Mouse (Mus musculus) liver, embryonic 14.5 days (tissue): ENCODE measurements around the gene Mrpl50. TPM values are rescaled to one million over a fixed set of nuclear protein-coding genes. Genes with fewer than 3 reads are reported as not detected.
A peak's percentile ranks its signal among the peaks of the same experiment; 100 is the strongest.
"Not testable (repeated sequence)": the region's sequence is repeated elsewhere in the genome, so short reads cannot be mapped to it uniquely, and the experiment has no call there.

ENCODE experiments used
- ATAC-seq: fragments of 200-750 bp; cut with Nextera tagmentation; 2 replicates; pipeline ENCODE4 v1.8.0; 2017; ENCODE audit warnings: moderate number of reproducible peaks, mild to moderate bottlenecking, moderate library complexity; ENCODE audit not compliant: insufficient read depth
- DNase-seq, 3 experiments: peaks; one replicate each; pipeline ENCODE4 v3.0.0-alpha.2; 2012 to 2013; ENCODE audit warnings: low read depth in 3 of 3, low spot score in 3 of 3
- H3K27ac ChIP-seq: fragments of 300-500 bp; sonication (generic); 2 replicates; pipeline ENCODE4 v1.5.1; 2014; ENCODE audit warnings: moderate library complexity, mild to moderate bottlenecking, control low read depth, inconsistent platforms
- H3K27me3 ChIP-seq: fragments of 300-500 bp; sonication (generic); 2 replicates; pipeline ENCODE4 v1.6.1; 2014; ENCODE audit warnings: mild to moderate bottlenecking, low read length, moderate library complexity; ENCODE audit not compliant: control insufficient read depth, insufficient read depth
- H3K36me3 ChIP-seq: fragments of 300-500 bp; sonication (generic); replicated peaks from 2 replicates; pipeline ENCODE4 v1.6.1; 2014; ENCODE audit warnings: low read depth; ENCODE audit not compliant: control insufficient read depth, insufficient read depth
- H3K4me1 ChIP-seq, 2 experiments: fragments of 200-500 bp in 1 of 2; fragments of 300-500 bp in 1 of 2; sonication (generic) in 1 of 2; replicated peaks; 2 replicates each; pipeline ENCODE4 v1.6.1; 2012 to 2014; ENCODE audit warnings: antibody characterized with exemption in 1 of 2, inconsistent platforms in 1 of 2, low read length in 1 of 2; ENCODE audit not compliant: control insufficient read depth in 2 of 2, insufficient read depth in 2 of 2
- H3K4me2 ChIP-seq: fragments of 300-500 bp; sonication (generic); 2 replicates; pipeline ENCODE4 v1.6.1; 2014; ENCODE audit warnings: low read depth, mild to moderate bottlenecking, control low read depth, moderate library complexity
- H3K4me3 ChIP-seq, 2 experiments: fragments of 200-500 bp in 1 of 2; fragments of 300-500 bp in 1 of 2; sonication (generic) in 1 of 2; 2 replicates each; pipeline ENCODE4 v1.5.1; 2012 to 2014; ENCODE audit warnings: low read depth in 2 of 2, low read length in 2 of 2, mild to moderate bottlenecking in 2 of 2, control low read depth in 1 of 2, inconsistent platforms in 1 of 2, moderate library complexity in 1 of 2; ENCODE audit not compliant: insufficient read depth in 1 of 2
- H3K9ac ChIP-seq: fragments of 300-500 bp; sonication (generic); replicated peaks from 2 replicates; pipeline ENCODE4 v1.6.1; 2014; ENCODE audit warnings: mild to moderate bottlenecking, control low read depth, moderate library complexity
- H3K9me3 ChIP-seq: fragments of 300-500 bp; sonication (generic); 2 replicates; pipeline ENCODE4 v1.6.1; 2016; ENCODE audit warnings: low read length, mixed read lengths; ENCODE audit not compliant: control insufficient read depth
- CTCF ChIP-seq: IDR thresholded peaks from 2 replicates; pipeline ENCODE4 v1.5.1; 2016; ENCODE audit warnings: antibody characterized with exemption, low read depth, control low read depth
- EP300 ChIP-seq: IDR thresholded peaks from 2 replicates; pipeline ENCODE4 v1.6.1; 2016; ENCODE audit warnings: antibody characterized with exemption, low read depth
- WGBS: fragments of 180-500 bp; shearing (Covaris S2); extraction: QIAGEN DNeasy Blood & Tissue Kit; methylation state at CpG from one replicate; pipeline ENCODE4 v1.1.7; 2014; ENCODE audit not compliant: insufficient replicate concordance; 5-methylcytosine and 5-hydroxymethylcytosine counted together
- polyA plus RNA-seq, 2 experiments: library from polyadenylated mRNA; depleted of rRNA in 1 of 2; stranded (reverse) in 1 of 2; unstranded in 1 of 2; fragments of >200 nt; fragmentation: Nextera tagmentation in 1 of 2; extraction: Ambion mirVana in 1 of 2; gene quantifications; 2 replicates each; pipeline versions ENCODE4 v1.2.1 to v1.2.3; 2012 to 2014

Mrpl50 gene
- polyA plus RNA-seq, 2 experiments: 16.6 to 55.7 TPM

DNA sequence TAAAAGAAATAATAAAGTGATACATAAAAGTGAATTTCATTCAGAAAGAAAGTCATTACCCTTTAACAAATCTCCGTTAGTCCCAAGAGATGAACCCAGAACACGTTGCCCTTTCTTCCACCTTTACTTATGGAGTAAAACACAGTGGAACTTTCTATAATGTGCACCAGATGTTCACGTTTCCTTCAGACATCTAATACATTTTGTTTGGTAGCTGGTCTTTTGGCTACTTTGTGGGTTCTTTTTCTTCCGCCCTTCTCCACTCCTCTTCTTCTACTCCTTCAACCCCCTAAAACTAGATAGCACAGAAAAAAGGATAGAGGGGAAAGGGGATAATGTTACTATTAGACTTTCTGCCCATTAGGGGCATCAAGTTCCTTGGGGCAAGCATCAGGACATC is 8.3 kb downstream of the Mrpl50 start:
- 87% methylated on average over 4 of the region's 4 CpGs for WGBS
- ATAC-seq: no peak
- H3K4me1 ChIP-seq: 0 out of 4 replicates have a peak, but pooled peaks cover 0 to 6% of the 10 kb centered on the region in 2 experiments

DNA sequence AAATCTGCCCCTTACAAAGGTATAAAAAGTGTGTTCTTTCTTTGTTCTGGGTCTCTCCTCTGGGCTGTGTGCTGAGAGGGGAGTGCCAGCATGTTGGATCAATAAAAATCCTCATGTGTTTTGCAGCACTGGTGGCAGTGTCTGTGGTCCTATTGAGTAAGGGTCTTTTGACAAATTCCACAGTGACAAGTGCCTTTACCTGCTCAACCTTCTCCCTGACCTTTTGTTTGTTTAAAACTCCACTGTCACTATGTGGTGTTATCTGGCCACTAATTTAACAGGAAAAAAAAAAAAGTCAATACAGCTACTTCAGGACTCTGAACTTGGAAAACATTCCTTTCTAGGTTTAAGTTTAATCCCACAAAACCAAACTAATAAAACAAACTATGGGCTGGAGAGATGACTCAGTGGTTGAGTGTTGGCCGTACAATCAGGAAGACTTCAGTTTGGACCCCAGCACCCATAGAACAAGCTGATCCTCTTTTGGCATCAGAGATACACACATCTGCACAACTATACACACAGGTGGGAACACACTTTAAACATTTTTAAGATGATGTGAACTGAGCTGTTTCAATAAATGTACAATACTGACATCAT is 10.6 kb downstream of the Mrpl50 start:
- not testable (repeated sequence) for H3K9ac ChIP-seq, H3K4me1 ChIP-seq, H3K9me3 ChIP-seq, H3K4me3 ChIP-seq, DNase-seq, H3K27ac ChIP-seq, H3K27me3 ChIP-seq, H3K4me2 ChIP-seq
- WGBS: 68% methylated on average over 1 of the region's 1 CpGs
- H3K36me3 ChIP-seq: peaks cover 18% of the 10 kb centered on the region
- ATAC-seq: peak; percentile 60

More for the DNA sequence above, 8.3 kb downstream of the Mrpl50 start:
- no peaks in the 10 kb centered on the region for H3K27me3 ChIP-seq
- H3K9ac ChIP-seq: no peak overlapping the region
- H3K4me3 ChIP-seq: no peak overlapping the region
- H3K9me3 ChIP-seq: no peaks in the 10 kb centered on the region
- H3K36me3 ChIP-seq: peaks cover 18% of the 10 kb centered on the region
- H3K4me2 ChIP-seq: no peak overlapping the region
- H3K27ac ChIP-seq: no peak overlapping the region
- TF ChIP-seq EP300 (no peak), CTCF (no peak)
- DNase-seq: no peak

DNA sequence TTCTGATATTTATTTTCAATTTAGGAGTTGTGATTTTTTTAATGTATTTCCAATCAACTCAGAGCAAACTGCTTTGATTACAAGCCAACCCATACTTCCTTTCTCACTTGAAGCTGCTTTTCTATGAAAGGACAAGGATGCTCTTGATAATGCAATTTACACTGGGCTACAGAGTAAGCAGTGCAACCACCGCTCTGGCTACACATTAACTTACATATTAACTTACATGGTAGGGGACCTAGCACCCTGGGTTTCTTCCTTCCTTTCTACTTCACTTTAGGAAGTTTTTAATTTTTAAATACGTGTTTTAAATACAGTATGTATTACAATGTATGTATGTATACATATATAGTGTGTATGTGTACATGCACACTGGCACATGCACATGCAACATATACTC is 11.7 kb downstream of the Mrpl50 start:
- H3K27me3 ChIP-seq: no peaks in the 10 kb centered on the region
- DNase-seq (no peak), ATAC-seq (no peak)
- H3K36me3 ChIP-seq: peaks cover 14% of the 10 kb centered on the region
- H3K4me3 ChIP-seq: no peak overlapping the region
- no peaks in the 10 kb centered on the region for H3K9me3 ChIP-seq
- no peak overlapping the region for H3K4me2 ChIP-seq
- peaks cover 0 to 4% of the 10 kb centered on the region in 2 experiments; a peak in 3 of 4 replicates for H3K4me1 ChIP-seq
- H3K27ac ChIP-seq: no peak overlapping the region
- H3K9ac ChIP-seq: no peak overlapping the region
- TF ChIP-seq EP300 (no peak), CTCF (no peak)
- 59% methylated on average over 2 of the region's 2 CpGs for WGBS

DNA sequence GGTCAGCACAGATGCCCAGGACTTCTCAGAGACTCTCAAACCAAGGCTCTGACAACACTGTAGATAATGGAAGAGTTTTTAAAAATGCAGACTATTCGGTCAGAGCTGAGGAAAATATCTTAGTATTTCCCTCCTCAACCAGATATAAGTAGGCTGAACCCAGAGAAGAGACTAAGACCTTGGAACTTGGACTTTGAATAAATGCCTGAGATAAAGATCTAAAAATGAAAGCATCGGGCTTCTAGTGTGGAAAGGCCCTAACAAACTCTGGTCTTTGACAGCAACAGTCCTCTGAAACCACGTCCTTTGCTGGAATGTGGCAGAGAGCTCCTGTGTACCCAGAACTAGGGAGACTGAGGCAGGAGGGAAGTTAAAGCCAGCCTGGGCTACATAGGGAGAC is 14.5 kb downstream of the Mrpl50 start, which contains the start of gene Baat:
TSS of gene Baat (minus strand) at position 172 of the 400 bp plus-strand sequence.
- Histone ChIP-seq H3K4me3 (no peak within 1 kb of the TSS), H3K27ac (no peak within 1 kb of the TSS), H3K36me3 (no peaks in the 10 kb centered on the region; the same call in 1 of the 2 replicates), H3K27me3 (no peaks in the 10 kb centered on the region), H3K4me1 (peaks cover 0 to 4% of the 10 kb centered on the region in 2 experiments; a peak in 3 of 4 replicates), H3K9ac (no peak within 1 kb of the TSS), H3K9me3 (no peaks in the 10 kb centered on the region), H3K4me2 (no peak within 1 kb of the TSS)
- WGBS: 45% methylated on average over 3 of the region's 3 CpGs
- TF ChIP-seq CTCF (no peak), EP300 (no peak)
- no peak for DNase-seq
- ATAC-seq: no peak

DNA sequence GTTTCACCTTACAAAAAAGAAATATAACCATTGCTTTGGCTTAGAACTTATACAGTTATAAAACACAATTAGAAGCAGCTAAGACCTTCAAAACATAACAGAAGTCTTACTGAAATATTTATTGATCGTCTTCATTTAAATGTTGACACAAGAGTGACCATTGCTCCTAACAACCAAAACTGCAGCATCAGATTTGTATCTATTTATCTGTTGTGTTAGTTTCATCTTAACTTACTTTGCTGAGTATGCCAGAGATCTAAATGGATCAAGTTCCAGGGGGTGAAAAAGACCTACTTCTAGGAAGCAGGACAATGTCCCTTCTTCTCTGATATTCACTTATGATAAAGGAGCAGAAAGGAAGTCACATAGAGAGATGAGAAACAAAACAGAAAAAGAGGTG is 17.3 kb downstream of the Mrpl50 start:
- H3K4me1 ChIP-seq: peaks cover 0 to 4% of the 10 kb centered on the region in 2 experiments; a peak in 3 of 4 replicates
- no peak overlapping the region for H3K4me3 ChIP-seq
- no peak for ATAC-seq
- H3K27ac ChIP-seq: no peak overlapping the region
- TF ChIP-seq CTCF: no peak
- TF ChIP-seq EP300: no peak
- no peak overlapping the region for H3K4me2 ChIP-seq
- WGBS: 59% methylated on average over 1 of the region's 1 CpGs
- no peaks in the 10 kb centered on the region for H3K36me3 ChIP-seq
- no peaks in the 10 kb centered on the region for H3K27me3 ChIP-seq
- H3K9ac ChIP-seq: no peak overlapping the region
- DNase-seq: no peak
- no peaks in the 10 kb centered on the region for H3K9me3 ChIP-seq

DNA sequence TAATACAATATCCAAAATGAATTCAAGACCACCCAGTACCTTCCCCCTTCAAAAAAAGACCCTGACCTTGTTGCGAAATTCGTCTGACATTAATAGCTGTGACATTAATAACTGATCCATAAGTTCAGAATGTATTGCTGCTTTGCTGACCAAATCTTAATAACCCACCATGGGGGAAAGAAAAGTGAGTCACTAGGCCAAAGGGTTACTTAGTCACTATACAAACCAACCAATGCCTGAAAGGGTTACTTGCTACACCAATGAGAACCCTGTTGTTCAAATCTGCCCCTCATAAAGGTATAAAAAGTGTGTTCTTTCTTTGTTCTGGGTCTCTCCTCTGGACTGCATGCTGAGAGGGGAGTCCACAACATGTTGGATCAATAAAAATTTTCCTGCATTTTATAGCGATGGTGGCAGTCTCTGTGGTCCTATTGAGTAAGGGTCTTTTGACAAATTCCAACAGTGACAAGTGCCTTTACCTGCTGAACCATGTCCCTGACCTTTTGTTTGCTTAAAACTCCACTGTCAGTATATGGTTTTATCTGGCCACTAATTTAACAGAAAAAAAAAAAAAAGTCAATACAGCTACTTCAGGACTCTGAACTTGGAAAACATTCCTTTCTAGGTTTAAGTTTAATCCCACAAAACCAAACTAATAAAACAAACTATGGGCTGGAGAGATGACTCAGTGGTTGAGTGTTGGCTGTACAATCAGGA is 34.8 kb downstream of the Mrpl50 start:
- H3K9me3 ChIP-seq: not testable (repeated sequence)
- WGBS: 50% methylated on average over 3 of the region's 3 CpGs

More for the DNA sequence above, 34.8 kb downstream of the Mrpl50 start:
- H3K4me3 ChIP-seq, H3K27me3 ChIP-seq, H3K36me3 ChIP-seq, H3K4me2 ChIP-seq, H3K27ac ChIP-seq, H3K4me1 ChIP-seq, H3K9ac ChIP-seq, DNase-seq: not testable (repeated sequence)
- ATAC-seq: peak; percentile 42; the same call in 1 of the 2 replicates
